Mouse (Mus musculus) kidney, postnatal 36 days (tissue): Measurements from ENCODE around the gene 1700010B08Rik.

Source experiments
- DNase-seq, 2 experiments: peaks; one replicate each; pipeline ENCODE4 v3.0.0; 2021 to 2022; ENCODE audit warnings: mixed read lengths in 2 of 2

1700010B08Rik gene

GRCm38 (mm10) chr2:173722251-173722857, 3.1 kb downstream of the 1700010B08Rik start:
- no peak for DNase-seq

DNA sequence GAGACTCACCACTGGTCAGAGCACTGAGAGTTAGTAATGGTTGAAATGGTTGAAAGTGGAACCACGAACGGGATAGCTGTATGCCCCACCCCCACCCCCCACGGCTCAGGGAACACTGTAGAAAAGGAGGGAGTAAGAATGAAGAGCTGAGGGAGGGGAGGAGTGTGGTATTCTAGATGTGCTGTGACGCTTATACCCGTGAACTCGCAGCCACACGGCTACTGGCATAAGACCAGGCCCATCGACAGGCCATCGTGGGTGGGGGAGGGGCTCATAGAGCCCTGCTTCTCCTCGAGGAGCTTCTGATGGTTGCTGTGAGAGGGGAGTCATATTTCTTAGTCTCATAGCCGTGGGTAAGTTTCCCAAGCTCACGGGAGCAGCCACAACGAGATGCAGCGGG, 5.2 kb downstream of the 1700010B08Rik start:
- DNase-seq, result no peak

GRCm38 (mm10) chr2:173724940-173725807, 6.0 kb downstream of the 1700010B08Rik start:
- no peak for DNase-seq

GRCm38 (mm10) chr2:173725819-173726218, 6.6 kb downstream of the 1700010B08Rik start:
- no peak for DNase-seq

GRCm38 (mm10) chr2:173730444-173730966, 11.3 kb downstream of the 1700010B08Rik start:
- DNase-seq, result no peak

- no peak for DNase-seq
Observed at GRCm38 (mm10) chr2:173734426-173734825, 15.2 kb downstream of the 1700010B08Rik start.

- peak; percentile 99 to 100 for DNase-seq
Observed at GRCm38 (mm10) chr2:173737222-173737989, 18.2 kb downstream of the 1700010B08Rik start, which contains the start of gene Vapb. Gene Vapb (plus strand): TSS chr2:173737511.

- no peak for DNase-seq
Observed at GRCm38 (mm10) chr2:173738232-173738631, 19.0 kb downstream of the 1700010B08Rik start.

DNA sequence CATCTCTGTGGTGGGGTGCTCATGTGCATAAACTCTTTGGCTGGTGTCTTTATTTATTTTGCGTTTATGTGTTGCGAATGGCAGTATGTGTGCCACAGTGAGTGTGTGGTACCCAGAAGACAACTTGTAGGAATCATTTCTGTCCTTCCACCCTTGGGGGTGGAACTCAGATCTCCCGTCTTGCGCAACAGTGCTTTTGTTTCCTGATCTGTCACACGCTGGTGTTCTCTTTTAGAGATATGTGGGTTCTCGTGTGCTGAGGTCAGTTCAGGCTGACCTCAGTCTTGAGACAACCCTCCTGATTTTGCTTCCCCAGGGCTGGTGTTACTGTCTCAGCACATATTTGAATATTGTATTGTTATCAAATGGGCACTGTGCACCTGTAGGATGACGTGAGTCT, 19.9 kb downstream of the 1700010B08Rik start:
- no peak for DNase-seq

GRCm38 (mm10) chr2:173742090-173742489, 22.9 kb downstream of the 1700010B08Rik start:
- peak; percentile 13 to 26 for DNase-seq

- no peak for DNase-seq
Observed at GRCm38 (mm10) chr2:173742744-173743143, 23.5 kb downstream of the 1700010B08Rik start.

DNA sequence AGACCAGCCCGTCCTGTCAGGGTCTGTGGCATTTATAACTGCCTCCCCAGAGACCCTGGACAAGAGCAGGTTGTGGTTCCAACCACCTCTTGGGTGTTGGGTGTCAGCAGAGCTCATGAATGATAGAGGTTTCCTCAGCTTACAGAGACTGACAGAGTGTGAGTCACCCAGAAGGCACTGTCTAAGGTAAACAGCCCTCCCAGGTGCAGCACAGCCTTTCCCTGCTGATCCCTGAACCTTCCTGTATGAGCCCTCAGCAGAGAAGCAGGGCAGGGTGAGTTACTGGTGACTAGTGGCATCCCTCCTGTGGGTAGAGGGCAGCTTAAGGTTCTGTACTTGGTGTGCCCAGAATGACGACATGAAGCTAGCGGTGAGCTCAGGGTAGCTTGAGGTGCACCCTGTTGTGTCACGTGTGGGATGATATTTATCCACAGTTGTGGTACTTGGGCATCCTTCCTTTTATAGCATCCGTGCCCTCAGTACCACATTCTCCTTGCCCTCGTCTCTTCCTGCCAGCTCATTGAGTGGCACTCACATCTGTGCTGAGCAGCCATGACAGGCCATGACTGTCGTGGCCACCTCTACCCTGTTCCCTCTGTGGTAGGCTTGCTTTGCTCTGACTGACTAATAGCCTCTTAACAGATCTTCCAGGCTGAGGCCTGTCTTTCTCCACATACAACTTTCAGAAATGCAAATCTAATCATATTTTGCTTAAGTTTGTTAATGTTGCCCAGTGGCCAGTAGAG, 25.0 kb downstream of the 1700010B08Rik start:
- no peak for DNase-seq

DNA sequence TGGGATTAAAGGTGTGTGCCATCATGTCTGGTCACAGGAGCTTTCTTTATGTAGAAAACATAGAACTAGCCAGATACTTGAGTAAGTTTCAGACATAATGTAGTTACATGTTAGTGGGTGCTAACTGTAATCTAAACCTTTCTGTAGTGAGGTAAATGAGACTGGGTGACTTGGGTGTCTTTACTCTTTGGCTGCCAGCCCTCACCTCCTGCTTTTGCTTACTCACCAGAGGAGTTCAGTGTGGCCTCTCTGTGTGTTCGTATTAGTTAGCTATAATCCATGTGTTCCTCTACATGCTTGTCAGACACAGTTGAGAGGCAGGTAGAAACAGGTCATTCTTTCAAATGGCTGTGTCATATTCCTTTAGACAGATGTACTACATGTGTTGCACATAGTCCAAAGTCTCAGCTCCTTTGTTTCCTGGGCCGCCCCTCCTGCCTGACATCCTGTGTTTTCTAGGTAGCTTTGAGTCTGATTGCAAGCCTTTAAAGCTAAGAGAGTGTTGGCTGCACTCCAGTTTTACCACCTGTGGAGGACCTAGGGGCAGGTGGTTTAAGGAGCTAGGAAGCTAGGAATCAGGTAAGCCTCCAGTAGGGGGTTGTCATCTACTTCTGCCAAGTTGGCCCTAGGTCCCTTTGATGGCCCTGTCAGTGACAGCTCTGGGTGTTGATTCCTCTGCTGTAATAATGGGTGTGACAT, 29.9 kb downstream of the 1700010B08Rik start:
- no peak for DNase-seq

DNA sequence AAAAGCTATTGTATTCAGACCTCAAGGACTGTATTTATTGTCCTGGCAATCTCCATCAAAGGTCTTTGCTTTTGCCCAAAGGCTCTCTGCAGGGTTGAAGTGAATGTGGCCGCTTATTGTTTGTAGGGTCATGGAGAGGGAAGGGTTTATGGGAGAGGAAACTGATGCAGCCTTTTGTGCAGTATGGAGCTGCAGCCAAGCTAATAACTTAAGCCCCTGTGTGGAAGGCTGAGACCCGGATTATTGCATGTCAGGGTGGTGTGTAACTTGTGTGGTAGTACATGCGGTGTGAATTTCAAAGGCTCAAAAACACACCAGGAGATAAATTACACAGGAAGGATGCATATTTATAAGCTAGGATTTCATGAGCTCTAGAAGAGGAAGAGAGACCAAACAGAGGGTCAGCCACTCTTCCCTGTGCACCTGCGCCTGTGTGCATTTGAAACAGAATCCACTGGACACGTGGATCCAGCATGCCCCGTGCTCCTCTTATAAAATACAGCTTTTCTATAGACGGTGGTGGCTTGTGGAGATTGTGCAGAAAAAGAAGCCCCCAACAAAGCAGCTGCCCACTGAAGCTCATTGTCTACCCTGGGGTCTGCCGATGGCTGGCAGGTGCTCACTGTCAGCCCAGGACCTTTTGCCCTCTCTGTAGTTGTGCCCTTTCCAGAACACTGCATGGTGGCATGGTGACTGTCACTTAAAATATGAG, 36.4 kb downstream of the 1700010B08Rik start:
- no peak for DNase-seq

DNA sequence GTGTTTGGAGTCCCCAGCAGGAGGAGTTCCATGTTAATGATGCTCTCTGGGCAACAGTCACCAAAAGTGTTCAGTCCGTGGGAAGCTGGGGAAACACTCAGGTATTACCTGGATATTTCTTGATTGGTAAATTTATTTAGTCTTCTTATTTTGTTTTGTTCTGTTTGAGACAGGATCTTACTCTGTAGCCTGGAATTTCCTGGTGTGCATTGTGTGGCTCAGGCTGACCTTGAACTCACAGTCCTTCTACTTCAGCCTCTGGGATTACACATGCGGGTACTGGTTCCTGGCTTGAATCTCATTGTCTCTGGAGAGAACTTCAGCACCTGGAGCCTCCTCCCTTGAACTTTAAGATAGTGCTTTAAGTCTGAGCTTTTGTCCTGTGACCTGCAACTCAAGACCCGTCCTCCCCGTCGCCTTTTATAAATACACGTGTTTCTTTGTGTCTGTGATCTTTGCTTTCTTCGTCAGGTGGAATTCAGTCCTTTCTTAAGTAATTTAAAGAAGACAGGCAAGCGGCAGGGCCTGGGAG, 38.5 kb downstream of the 1700010B08Rik start:
- DNase-seq, result no peak

GRCm38 (mm10) chr2:173760607-173761006, 41.4 kb downstream of the 1700010B08Rik start:
- DNase-seq, result no peak

GRCm38 (mm10) chr2:173764629-173765028, 45.4 kb downstream of the 1700010B08Rik start:
- DNase-seq, result no peak

GRCm38 (mm10) chr2:173767959-173768595, 48.9 kb downstream of the 1700010B08Rik start:
- no peak for DNase-seq

- DNase-seq, result peak; percentile 31 to 42
Observed at GRCm38 (mm10) chr2:173769183-173769582, 50.0 kb downstream of the 1700010B08Rik start.

DNA sequence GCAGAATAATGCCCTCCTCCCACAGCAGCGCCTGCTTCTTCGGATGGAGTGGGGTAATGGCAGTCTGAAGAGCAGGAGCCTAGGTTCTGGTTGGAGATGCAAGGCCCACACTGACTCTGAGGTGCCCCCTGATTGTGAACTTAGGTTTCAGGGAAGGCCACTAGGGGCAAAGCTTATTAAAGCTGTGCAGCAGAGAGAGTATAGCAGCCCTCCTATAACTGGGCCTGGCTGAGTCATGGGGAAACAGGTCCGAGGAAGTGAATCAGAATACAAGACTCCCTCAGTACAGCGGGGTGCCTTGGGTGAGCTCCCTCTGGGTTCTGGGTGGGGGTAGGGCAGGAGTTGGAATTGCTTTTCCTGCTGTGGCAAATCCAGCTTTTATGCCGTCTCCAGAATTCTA, 51.4 kb downstream of the 1700010B08Rik start:
- DNase-seq, result no peak
